Mouse (Mus musculus): Measurements from ENCODE around the gene Crlf1.

DNA sequence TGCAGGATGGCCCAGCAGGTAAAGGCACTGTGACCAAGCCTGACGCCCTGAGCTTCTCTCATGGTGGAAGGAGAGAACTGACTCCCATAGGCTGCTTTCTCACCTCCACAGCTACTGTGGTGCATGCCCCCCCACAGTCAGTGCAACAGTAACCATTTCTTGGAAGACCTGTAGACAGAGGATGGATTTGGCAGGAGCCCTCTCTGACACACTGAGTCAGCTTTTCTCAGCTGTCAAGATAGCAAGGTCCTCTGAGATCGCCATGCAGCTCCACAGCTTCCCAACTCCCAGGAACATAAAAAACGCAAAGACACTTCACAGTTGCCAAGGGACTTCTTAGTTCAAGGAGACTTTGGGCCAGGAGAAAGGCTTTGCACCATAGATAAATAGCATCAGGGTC is 34.5 kb upstream of the Crlf1 start:
- TF ChIP-seq POLR2A (IDR thresholded peaks at IDR 0.05; ENCODE audit: insufficient read depth, low read length) = no peak
- TF ChIP-seq CTCF (IDR thresholded peaks at IDR 0.05; ENCODE audit: low read depth, low read length) = no peak
- TF ChIP-seq EP300 (IDR thresholded peaks at IDR 0.05; ENCODE audit: insufficient read depth, low read depth, low read length) = no peak

Measured in ES-Bruce4 (cell line).